Mouse (Mus musculus) thymus, postnatal 10 days (tissue): ENCODE data around the gene Rad51b.

Source experiments
- DNase-seq, 2 experiments: peaks; one replicate each; pipeline ENCODE4 v3.0.0; 2021; ENCODE audit warnings: low spot score in 2 of 2

Gene Rad51b

DNA sequence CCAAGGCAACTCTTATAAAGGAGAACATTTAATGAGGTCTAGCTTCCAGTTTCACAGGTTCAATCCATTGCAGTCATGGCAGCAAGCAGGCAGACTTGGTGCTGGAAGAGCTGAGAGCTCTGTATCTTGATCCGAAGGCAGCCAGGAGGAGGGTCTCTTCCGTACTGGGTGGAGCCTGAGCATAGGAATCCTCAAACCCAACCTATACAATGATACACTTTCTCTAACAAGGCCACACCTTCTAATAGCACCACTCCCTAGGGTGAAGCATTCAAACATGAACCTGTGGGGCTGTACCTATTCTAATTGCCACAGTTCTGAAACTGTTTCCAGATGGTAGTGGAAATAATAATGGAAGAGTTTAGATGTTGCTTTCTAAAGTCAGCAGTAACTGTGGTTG lies 33.5 kb downstream of the Rad51b start:
- no peak for DNase-seq

DNA sequence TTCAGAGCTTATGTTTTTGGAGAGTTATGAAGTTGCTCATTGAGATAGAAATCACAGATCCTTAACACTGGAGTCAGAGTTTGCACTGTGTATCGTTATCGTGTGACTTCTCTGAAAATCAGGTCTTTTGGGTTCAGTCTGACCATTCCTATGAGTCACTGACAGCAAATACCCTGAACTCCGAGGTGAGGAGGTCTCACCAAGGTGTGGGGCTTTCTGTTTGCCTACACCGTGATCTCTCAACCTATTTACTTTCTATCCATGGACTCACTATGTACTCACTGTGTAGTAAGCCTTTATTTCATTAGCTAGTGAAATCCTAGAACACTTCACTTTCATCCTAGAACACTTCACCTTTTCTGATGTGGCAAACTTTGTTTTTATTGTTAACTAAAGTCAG lies 34.6 kb downstream of the Rad51b start:
- no peak for DNase-seq

DNA sequence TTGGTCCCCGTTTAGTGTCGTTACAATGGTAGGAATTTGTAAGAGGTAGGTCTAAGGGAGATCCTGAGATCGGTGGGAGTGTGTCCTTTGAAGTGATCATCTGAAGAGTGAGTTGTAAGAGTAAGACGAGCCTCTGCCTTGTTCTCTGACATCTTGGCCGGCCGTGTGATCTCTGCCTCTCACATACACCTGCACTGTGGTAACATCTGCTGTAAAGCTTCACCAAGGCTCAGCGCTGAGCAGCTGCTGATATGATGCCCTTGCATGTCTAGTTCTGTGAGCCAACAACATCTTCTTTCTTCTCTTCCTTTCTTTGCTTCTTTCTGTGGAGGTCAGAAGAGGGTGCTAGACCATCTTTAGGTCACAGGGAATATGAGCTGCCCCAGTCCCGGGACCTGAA lies 41.7 kb downstream of the Rad51b start:
- peak; percentile 37 to 43 for DNase-seq

DNA sequence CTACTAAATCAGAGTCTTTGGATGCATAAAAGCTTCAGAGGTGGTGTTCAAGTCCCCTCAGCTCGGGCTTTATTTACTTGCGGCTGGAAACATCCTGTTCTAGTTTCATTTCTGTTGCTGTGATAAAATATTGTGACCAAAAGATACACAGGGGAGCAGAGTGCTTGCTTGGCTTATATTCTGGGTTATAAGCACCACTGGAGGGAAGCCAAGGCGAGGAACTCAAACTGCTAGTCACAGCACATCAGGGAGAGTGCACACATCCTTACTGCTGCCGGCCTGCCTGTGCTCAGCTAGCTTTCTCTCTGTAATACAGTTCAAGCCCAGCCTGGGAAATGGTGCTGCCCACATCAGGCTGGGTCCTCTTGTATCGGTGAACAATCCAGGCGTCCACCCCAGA lies 43.4 kb downstream of the Rad51b start:
- no peak for DNase-seq

DNA sequence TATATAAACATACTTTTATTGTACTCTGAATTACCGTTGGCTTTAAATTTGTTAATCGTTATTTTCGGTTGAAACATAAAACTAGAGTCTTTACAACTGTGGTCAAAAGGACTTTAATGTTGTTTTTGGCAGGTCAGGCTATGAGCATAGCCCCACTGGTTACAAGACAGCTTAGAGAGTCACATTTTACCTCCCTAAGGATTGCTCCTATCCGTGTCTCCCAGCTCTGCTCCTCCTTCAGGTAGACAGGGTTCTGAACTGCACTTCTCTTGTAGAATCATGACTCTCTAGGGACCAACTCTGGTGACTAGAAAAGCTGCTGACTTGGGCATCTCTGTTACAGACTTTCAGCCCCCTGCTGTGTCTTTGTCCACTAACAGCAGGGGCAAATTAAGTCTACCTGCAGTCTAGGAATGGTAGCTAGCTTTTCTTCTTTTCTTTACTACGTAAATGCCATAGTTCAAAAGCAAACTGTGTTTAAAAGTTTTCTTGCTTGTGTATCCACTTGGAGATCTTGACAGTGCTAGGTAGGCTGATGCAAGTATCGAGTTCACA lies 44.3 kb downstream of the Rad51b start:
- DNase-seq, result no peak

DNA sequence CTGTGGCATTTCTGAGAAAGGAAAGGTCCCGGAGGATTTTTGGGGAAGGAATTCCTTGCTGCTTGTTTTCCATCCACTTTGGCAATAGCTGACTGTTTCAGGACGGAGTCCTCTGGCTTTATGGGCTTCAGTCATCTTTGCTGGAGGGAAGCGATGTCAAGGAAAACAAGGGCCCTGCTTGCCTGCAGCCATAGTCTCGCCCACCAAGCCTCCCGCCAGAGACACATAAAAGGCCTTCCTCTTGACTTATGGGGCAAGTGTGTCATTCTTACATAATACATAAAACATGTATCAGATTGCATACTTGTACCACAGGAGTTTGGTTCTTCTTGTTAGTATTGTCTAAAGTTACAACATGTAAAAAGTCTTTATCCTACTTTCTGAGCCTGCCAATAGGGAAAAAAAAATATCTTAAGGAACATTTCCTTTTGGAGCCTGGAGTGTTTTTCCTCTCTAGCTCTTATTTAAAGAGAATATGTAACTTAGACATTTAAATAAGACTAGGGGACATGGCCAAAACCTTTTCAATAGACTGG lies 49.2 kb downstream of the Rad51b start:
- no peak for DNase-seq

DNA sequence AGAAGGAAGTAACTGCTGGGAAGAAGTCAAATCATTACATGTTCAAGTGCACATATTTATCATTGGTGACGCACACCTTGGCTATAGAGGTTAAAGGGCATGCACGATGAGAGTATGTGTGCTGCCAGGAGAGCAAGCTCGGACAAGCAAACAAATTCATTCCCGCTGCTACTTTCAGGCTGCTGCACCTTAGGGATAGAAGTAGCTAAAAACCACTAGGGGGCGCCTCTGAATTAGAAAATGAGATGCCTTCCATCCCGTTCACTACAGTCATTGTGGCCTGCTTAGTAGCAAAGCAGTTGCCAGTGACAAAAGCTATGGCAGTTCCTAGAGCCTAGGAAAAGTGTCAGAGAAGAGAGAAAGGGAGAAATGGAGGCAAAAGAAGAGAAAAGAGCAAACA lies 50.6 kb downstream of the Rad51b start:
- DNase-seq, result peak; percentile 11 to 66

DNA sequence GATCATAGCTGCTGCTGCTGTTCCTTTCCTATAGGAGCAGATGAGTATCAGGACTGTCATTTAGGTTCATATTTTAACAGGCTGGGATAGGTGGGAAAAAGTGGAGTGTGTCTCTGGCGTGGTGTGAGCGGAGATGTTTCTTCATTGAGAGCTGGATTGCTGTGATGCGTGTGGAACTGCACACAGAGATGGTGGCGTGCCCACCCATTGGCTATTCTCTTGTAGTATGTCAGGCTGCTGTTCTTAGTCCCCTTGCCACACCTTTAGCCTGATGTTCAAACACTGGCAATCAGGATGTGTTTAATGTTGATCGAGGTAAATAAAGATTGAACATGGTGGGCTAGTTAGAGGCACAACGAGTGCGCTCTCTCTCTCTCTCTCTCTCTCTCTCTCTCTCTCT lies 54.4 kb downstream of the Rad51b start:
- DNase-seq, result no peak

DNA sequence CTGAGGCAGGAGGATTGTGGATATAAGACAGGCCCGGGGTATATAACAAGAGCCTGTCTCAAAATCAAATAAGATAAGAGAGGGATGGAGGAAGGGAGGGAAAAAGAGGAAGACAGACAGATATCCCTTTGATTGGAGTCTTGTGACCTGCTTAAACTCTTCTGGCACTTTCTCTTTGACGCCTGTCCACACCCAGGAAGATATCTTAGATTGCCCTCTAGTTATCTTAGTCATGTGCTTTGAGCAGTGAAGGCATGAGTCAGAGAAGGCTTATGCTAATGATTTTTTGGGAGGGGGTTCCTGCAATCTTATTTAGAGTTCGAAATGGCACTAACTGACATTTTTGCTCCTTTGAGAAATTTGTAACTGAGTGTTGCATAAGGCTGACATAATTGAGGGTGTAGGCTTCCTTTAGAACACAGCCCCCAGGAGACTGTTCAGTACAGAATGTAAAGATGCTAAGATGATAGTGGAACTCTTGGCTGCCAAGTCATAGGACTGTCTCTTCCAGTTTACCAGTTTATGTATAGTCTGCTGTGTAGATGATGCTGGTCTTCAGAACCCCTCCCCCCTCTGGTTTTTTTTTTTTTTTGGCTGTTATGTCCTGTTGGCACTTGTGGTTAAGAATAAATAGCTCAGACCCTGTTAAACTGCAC lies 55.1 kb downstream of the Rad51b start:
- DNase-seq, result no peak

DNA sequence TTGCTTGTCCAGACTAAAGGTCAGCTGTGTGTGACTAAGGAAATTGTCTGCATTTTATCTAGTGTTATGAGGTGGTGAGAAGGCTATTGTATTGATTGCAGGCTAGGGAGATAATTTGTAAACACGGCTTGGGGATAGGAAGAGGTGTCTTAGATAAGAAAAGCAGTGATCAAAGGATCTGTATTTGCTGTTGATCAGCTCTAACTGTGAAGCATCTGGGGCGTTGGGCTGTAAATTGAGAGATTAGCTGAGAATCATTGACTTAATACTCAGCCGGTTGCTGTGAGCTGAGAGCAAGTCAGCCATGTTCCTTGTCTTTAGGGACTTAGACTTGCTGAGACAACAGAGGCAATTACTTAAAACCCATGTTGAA lies 55.6 kb downstream of the Rad51b start:
- no peak for DNase-seq

DNA sequence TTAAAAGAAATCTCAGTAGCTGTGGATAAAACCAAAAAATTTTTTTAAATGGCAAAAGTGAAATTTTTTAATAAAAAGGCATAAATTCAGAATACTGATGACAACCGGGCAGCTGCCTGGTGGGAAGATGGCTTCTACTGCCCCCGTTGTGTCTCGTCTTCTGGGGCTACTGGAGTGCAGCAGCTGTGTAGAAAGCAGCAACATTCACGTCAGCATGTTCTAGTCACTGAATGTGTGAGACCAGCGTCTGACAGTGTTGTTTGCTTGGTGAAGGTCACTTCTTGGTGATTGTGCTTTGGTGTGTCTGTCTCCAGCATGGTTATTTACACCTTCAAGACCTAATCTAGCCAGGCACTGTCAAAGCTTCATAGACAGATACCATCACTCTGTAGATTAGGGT lies 56.3 kb downstream of the Rad51b start:
- DNase-seq, result no peak

DNA sequence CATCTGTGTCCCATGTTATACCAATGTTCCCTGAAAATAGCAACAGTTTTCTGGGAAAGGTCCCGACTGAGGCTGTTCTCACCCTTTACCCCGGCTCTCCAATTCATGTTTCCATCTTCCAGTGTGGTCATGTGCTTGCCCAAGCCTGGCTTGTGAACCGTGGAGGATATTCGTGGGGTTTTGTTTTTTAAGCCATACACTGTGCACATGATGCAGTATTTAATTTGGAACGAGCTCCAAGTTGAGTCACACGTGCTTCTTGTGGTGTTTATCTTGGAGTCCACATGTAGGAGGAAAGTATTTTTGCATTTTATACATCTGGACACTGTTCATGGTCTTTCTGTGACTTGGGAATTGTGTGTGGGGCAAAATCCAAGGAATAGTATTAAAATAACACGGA lies 57.5 kb downstream of the Rad51b start:
- no peak for DNase-seq

DNA sequence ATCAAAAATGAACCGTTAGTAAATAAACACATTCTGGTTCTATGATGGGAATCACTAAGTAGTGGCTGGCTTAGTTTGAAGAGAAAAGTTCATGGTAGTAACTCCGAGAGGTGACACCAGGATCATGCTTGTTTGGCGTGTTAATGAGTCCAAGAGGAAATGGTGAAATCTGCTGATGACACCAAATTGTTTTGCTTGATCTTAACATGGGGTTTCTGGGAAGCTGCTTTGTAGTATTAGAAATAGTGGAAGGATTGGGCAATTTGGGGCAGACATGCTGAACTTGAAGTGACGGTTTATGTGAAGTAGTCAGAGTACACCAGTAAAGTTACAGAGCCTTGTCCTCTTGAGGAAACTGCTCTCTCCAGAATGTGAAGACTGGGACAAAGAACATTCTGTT lies 59.1 kb downstream of the Rad51b start:
- DNase-seq, result no peak

DNA sequence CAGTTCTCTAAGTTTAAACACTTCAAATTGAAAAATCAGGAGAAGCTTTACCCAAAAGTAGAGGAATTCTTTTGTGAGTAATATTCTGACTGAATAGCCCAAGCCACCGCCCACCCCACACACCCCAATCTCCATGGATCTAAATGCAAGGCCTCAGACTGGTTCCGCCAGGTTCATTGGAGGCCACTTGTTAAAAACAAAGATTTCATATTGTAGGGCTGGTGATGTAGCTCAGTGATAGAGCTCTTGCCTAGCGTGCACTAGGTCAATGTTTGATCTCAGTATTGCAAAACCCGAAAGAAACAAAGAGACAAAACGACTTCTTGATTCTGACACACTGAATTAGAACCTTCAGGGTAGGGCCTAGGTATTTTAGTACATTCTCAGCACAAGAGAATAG lies 60.5 kb downstream of the Rad51b start:
- no peak for DNase-seq

DNA sequence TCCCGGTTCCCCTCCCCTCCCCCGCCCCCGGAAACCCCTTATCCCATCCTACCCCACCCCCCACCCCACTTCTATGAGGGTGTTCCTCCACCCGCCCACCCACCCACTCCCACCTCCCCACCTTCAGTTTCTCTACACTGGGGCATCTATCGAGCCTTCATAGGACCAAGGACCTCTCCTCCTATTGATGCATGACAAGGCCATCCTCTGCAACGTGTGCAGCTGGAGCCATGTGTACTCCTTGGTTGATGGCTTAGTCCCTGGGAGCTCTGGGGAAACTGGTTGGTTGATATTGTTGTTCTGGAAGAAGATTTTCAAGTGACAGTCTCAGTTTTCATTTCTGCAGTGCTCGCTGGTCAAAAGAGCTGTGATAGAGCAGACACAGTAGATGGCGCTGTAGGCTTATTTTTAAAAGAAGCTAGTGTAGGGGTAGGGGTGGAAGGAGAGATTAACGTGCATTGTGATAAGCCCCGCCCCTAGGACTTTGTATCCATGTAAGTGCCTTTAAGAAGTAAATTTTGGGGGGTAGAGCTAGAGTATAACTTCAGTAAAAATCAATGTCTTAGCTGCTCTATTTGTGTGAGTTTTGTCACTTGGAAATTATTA lies 61.6 kb downstream of the Rad51b start:
- peak; percentile 18 to 79 for DNase-seq

DNA sequence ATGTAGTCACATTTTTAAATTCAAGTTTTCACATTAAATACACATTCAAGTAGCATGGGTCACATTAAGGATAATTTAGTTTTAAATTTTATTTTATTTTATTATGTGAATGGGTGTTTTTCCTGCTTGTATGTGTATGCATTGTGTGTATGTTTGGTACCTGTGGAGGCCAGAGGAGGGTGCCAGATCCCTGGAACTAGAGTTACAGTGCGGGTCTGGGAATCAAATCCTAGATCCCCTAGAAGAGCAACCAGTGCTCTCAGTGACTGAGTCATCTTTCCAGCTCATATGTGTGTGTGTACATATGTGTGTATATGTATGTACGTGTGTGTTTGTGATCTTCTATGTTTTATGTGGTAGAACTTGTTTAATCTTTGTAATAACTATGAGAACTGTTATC lies 62.3 kb downstream of the Rad51b start:
- DNase-seq, result no peak

DNA sequence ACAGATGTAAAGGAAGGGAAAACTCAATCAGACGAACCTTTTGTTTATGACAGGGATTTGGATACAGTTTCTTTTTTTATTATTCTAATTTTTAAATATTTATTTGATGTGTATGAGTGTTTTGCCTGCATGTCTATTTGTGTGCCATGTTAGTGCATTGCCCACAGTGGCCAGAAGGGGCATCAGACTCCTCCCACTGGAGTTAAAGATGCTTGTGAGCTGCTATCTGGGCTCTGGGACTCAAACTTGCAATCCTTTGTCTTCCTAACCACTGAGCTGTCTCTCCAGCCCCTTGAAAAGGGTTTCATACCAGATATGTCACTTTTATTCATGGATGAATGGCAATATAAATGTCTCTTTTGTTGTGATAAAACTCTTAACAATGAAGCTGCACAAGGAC lies 65.1 kb downstream of the Rad51b start:
- peak; percentile 13 to 51 for DNase-seq

DNA sequence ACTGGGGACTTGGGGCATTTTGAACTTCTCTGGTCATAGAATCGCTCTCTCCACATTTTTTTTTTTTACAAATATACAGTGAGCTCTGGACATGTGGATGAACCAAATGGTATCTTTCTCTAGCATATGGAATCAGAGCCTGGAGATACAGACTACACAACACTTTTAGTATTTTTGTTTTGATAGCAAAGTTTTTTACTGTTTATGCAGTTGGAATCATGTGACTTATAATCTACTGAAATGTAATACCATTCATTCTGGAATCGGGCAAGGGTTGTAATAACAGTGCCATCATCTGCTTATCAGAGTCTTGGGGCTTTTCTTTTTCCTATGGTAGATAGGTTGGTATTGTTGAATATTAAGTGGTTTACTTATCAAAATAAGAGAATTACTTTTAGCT lies 67.2 kb downstream of the Rad51b start:
- no peak for DNase-seq

DNA sequence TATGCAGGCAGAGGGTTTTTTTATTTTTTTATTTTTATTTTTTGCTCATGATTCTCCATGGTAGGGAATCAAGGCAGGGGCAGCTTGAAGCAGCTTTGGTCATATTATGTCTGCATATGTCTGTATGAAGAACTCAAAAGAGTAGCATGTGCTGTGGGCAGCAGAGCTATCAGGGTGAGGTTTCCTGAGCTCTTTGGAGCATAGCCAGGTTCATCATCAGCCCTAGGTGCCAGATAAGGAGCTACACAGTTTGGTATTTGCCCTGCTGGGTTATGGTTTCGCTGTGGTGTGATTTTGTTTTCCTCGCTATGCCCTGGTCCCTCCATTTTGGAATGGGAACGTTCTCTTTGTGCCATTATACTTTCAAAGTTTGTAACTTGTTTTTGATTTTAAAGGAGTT lies 71.7 kb downstream of the Rad51b start:
- no peak for DNase-seq

DNA sequence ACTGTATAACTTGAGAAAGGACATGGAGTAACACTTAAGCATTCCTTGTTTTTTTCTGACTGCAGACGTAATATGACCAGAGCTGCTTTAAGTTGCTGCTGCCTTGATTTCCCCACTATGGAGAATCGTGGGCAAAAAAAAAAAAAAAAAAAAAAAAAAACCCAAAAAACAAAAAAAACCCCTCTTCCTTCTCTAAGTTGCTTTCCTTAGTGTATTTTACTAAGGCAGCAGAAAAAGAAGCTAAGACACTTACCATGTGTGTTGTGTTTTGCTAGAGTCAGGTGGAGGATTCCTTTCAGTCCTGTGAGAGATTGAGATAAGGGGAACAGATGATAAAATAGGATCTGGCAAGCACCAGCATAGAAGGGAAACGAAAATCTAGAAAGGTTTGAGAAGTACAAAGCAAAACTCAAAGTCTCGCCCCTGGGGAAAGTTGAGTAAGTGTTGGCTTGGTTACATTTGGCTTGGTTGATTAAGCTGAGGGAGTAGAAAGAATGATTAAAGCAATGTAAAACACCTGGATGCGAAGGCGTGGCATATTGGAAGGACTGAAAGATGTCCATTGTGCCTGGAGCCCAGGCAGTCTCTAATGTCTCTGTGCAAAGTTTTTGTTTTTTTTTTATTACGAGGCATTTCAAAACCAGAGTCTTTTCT lies 72.6 kb downstream of the Rad51b start:
- DNase-seq, result no peak

DNA sequence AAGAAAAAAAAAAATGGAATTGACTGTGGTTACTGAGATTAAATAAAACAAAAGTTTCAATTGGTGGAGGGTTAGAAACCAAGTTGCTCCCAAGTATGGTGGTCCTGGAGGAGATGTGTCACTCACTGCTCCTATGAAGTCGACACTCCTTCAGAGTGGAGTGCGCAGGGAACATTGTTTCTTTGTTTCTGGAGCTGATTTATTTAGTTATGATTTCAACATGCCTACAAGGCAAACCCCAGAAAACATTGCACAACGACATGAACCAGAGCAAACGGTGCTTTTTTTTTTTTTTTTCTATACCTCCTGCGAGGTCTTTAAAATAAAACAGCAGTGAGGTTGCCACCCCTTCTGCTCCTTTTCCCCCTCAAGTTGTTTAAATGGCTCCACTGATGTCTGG lies 75.6 kb downstream of the Rad51b start:
- DNase-seq, result no peak

DNA sequence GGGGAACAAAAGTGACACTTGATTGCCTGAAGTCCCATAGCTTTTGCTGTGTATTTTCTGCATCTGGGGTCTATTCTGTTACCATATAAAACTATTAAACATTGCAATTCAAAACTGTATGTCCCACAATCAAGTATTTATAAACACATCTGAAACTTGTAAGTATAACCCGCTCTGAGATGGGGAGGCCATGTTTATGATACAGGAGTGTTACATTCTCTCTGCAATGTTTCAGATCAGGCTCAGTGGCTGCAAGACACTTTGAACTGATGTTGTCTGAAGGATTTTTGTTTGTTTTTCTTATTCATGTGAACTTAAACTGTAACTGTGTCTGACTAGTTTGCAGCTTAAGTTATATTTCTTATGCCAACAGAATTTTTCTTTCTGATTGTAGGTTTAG lies 80.3 kb downstream of the Rad51b start:
- no peak for DNase-seq

DNA sequence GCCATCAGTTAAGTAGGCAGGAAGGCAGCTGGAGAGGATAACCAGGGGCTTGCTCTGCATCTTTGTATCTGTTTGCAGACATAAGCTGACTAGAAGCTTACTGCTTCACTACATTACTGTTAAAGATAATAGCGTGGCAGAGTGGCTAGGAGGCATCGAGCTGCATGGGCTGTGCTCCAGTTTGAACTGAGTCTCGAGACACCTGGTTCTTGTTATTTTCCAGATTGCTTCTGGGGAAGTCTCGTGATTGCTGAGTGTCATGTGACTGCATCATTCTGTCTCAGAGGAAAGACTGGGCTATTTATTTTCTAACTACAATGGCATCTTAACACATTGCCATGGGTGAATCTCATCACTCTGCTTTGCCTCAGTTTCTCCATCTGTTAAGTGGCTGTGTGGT lies 80.8 kb downstream of the Rad51b start:
- DNase-seq, result no peak
